Mouse (Mus musculus): ENCODE measurements around the gene Fam57b. TPM values are rescaled to one million over a fixed set of nuclear protein-coding genes. Genes with fewer than 3 reads are reported as not detected.

Fam57b gene
- total and polyA plus RNA-seq, 3 experiments, result 0.30 TPM; not detected in 2

DNA sequence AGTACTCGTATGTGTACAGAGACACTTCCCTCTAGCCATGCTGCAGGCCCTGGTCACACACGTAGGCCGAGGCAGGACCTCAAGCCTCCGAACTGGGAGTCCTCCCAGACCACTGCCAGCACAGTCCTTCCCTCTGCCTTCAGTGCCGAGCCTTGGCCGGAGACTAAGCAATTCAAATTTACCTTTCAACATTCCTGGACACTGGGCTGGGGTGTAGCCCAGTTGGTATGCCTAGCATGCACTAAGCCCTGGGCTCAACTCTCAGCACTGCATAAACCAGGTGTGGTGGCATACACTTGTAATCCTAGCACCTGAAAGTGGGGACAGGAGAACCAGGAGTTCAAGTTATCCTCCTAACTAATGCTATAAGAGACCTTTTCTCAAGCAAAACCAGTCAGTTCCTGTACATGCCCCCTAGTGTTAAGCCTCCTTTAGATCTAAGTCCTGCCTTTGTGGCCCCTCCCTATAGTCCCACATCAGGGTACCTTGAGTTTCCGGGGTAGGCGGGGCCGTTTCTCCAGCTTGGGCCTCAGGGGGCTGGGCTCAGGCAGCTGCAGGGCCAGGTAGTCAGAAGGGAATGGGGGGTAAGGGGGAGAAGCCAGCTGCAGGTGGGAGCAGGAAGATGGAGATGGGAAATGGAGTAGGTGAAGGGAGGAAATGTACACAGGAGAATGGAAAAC, 59.4 kb downstream of the Fam57b start:
- Histone ChIP-seq H3K9me3 (replicated peaks; ENCODE audit: low read length) (no peaks in the 10 kb centered on the region), H3K36me3 (replicated peaks in 1 of 2; ENCODE audit: control insufficient read depth in 1 of 2, insufficient read depth in 1 of 2, low read length in 1 of 2) (peaks cover 76 to 84% of the 10 kb centered on the region in 2 experiments), H3K4me2 (ENCODE audit: insufficient read depth, low read depth, poor library complexity, severe bottlenecking) (no peak overlapping the region), H3K4me3 (replicated peaks in 1 of 3; ENCODE audit: low read depth in 2 of 3, low read length in 2 of 3, poor library complexity in 1 of 3) (no peak overlapping the region), H3K4me1 (ENCODE audit: control insufficient read depth in 1 of 2, insufficient read depth in 2 of 2) (peaks cover 0 to 50% of the 10 kb centered on the region in 2 experiments; a peak in 2 of 4 replicates), H3K27ac (ENCODE audit: insufficient read depth, low read depth) (no peak overlapping the region), H3K79me2 (replicated peaks; ENCODE audit: control insufficient read depth, extremely low read depth, insufficient read depth, poor library complexity, severe bottlenecking) (peaks cover 21% of the 10 kb centered on the region), H3K27me3 (replicated peaks) (no peaks in the 10 kb centered on the region), H3K9ac (ENCODE audit: insufficient read depth, low read depth) (no peak overlapping the region)
- DNase-seq (ENCODE audit: extremely low read depth), result no peak
- TF ChIP-seq TBP (conservative IDR thresholded peaks at IDR 0.05; ENCODE audit: low read depth, low read length) (no peak), RAD21 (IDR thresholded peaks at IDR 0.05; ENCODE audit: low read depth, low read length) (no peak), CHD1 (IDR thresholded peaks at IDR 0.05; ENCODE audit: low read depth, low read length) (no peak), CHD2 (IDR thresholded peaks at IDR 0.05; ENCODE audit: low read length) (no peak)
- in situ Hi-C loops (cut with MboI; ENCODE audit: low pct_ligation_motif_present, low pct_unique_long_range_greater_than_20kb, low sequenced_read_pairs), result no loop called here
- dilution Hi-C loops (cut with MboI; ENCODE audit: extremely low pct_ligation_motif_present, extremely low pct_unique_long_range_greater_than_20kb, low sequenced_read_pairs), result no loop called here

DNA sequence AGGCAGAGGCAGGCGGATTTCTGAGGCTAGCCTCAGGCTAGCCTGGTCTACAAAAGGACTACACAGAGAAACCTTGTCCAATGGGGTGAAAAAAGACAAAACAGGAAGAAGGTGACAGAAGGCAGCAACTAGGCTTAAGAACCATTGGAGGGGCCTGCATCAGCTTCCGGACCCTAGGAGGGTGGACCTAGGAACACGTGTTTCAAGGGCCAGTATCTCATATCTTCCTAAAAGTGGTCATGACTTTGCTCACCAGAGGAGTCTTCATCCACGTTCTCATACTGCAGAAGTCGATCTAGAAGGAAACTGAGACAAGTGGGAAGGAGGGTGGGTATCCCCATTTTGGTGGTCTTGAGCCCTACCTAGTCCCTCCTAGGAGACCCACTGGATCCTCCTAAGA, 63.5 kb downstream of the Fam57b start:
- H3K4me1 ChIP-seq (ENCODE audit: control insufficient read depth in 1 of 2, insufficient read depth in 2 of 2), result peaks cover 5 to 64% of the 10 kb centered on the region in 2 experiments
- H3K27ac ChIP-seq (ENCODE audit: insufficient read depth, low read depth), result peak overlapping the region; percentile 18; the same call in 1 of the 2 replicates
- H3K9me3 ChIP-seq (replicated peaks; ENCODE audit: low read length), result no peaks in the 10 kb centered on the region
- peak overlapping the region; percentile 93 for H3K9ac ChIP-seq (ENCODE audit: insufficient read depth, low read depth)
- H3K27me3 ChIP-seq (replicated peaks), result no peaks in the 10 kb centered on the region
- dilution Hi-C loops (cut with MboI; ENCODE audit: extremely low pct_ligation_motif_present, extremely low pct_unique_long_range_greater_than_20kb, low sequenced_read_pairs), result no loop called here
- H3K4me3 ChIP-seq (replicated peaks in 1 of 3; ENCODE audit: low read depth in 2 of 3, low read length in 2 of 3, poor library complexity in 1 of 3), result peak overlapping the region; percentile 84 to 87 (median 85)
- peaks cover 55 to 73% of the 10 kb centered on the region in 2 experiments for H3K36me3 ChIP-seq (replicated peaks in 1 of 2; ENCODE audit: control insufficient read depth in 1 of 2, insufficient read depth in 1 of 2, low read length in 1 of 2)
- H3K79me2 ChIP-seq (replicated peaks; ENCODE audit: control insufficient read depth, extremely low read depth, insufficient read depth, poor library complexity, severe bottlenecking), result peaks cover 32% of the 10 kb centered on the region
- peak; percentile 59 for DNase-seq (ENCODE audit: extremely low read depth)
- in situ Hi-C loops (cut with MboI; ENCODE audit: low pct_ligation_motif_present, low pct_unique_long_range_greater_than_20kb, low sequenced_read_pairs), result no loop called here
- peak overlapping the region; percentile 25 for H3K4me2 ChIP-seq (ENCODE audit: insufficient read depth, low read depth, poor library complexity, severe bottlenecking)
- TF ChIP-seq RAD21 (IDR thresholded peaks at IDR 0.05; ENCODE audit: low read depth, low read length) (no peak), HCFC1 (IDR thresholded peaks at IDR 0.05; ENCODE audit: low read depth, low read length) (no peak), KAT2A (IDR thresholded peaks at IDR 0.05; ENCODE audit: insufficient replicate concordance, low read length) (0 out of 2 replicates have a peak, but pooled peaks have one; percentile 28), RCOR1 (conservative IDR thresholded peaks at IDR 0.05; ENCODE audit: low read depth, low read length) (no peak), NRF1 (IDR thresholded peaks at IDR 0.05; ENCODE audit: low read depth, low read length) (no peak), CHD1 (IDR thresholded peaks at IDR 0.05; ENCODE audit: low read depth, low read length) (no peak), GABPA (IDR thresholded peaks at IDR 0.05; ENCODE audit: insufficient replicate concordance, low read depth, low read length) (no peak), MAX (IDR thresholded peaks at IDR 0.05; ENCODE audit: low read length) (peak; percentile 97), POLR2A (IDR thresholded peaks at IDR 0.05; ENCODE audit: low read depth, low read length) (no peak), PAX5 (IDR thresholded peaks at IDR 0.05; ENCODE audit: low read length) (no peak), CHD2 (IDR thresholded peaks at IDR 0.05; ENCODE audit: low read length) (peak; percentile 22; the same call in 1 of the 2 replicates), SMC3 (IDR thresholded peaks at IDR 0.05; ENCODE audit: low read depth, low read length) (no peak), ZC3H11A (IDR thresholded peaks at IDR 0.05; ENCODE audit: low read depth, low read length) (no peak), NELFE (IDR thresholded peaks at IDR 0.05; ENCODE audit: low read depth, low read length) (0 out of 2 replicates have a peak, but pooled peaks have one; percentile 25), IRF4 (IDR thresholded peaks at IDR 0.05; ENCODE audit: low read depth, low read length) (no peak), USF2 (conservative IDR thresholded peaks at IDR 0.05; ENCODE audit: low read depth, low read length) (no peak), MAZ (IDR thresholded peaks at IDR 0.05; ENCODE audit: low read depth, low read length) (no peak), MYC (IDR thresholded peaks at IDR 0.05; ENCODE audit: low read depth, low read length) (peak; percentile 97), SIN3A (IDR thresholded peaks at IDR 0.05; ENCODE audit: low read length) (peak; percentile 69), POLR2AphosphoS2 (IDR thresholded peaks at IDR 0.05; ENCODE audit: low read depth, low read length) (no peak), ETS1 (conservative IDR thresholded peaks at IDR 0.05; ENCODE audit: low read depth, low read length) (no peak), MAFK (IDR thresholded peaks at IDR 0.05; ENCODE audit: insufficient replicate concordance, low read length) (no peak), USF1 (IDR thresholded peaks at IDR 0.05; ENCODE audit: low read depth, low read length) (peak; percentile 9; the same call in 1 of the 2 replicates), MXI1 (IDR thresholded peaks at IDR 0.05; ENCODE audit: low read depth, low read length) (peak; percentile 92; the same call in 1 of the 2 replicates), JUND (conservative IDR thresholded peaks at IDR 0.05; ENCODE audit: low read depth, low read length) (no peak), MEF2A (IDR thresholded peaks at IDR 0.05; ENCODE audit: borderline replicate concordance, low read depth, low read length) (no peak), JUN (IDR thresholded peaks at IDR 0.05; ENCODE audit: insufficient read depth, low read depth, low read length) (no peak), TCF12 (IDR thresholded peaks at IDR 0.05; ENCODE audit: low read depth, low read length) (0 out of 2 replicates have a peak, but pooled peaks have one; percentile 34), ELF1 (IDR thresholded peaks at IDR 0.05; ENCODE audit: low read depth, low read length) (peak; percentile 69), E2F4 (IDR thresholded peaks at IDR 0.05; ENCODE audit: insufficient replicate concordance, low read depth, low read length) (no peak)
